Mouse (Mus musculus) stomach, embryonic 16.5 days (tissue): ENCODE measurements around the gene Rpf2. TPM values are rescaled to one million over a fixed set of nuclear protein-coding genes. Genes with fewer than 3 reads are reported as not detected.

Source experiments
- ATAC-seq: fragments of 200-750 bp; cut with Nextera tagmentation; 2 replicates; pipeline ENCODE4 v1.8.0; 2017; ENCODE audit warnings: moderate number of reproducible peaks, moderate TSS enrichment; ENCODE audit not compliant: insufficient read depth, low FRiP score
- H3K27ac ChIP-seq: fragments of 300-500 bp; sonication (generic); 2 replicates; pipeline ENCODE4 v1.5.1; 2014; ENCODE audit warnings: low read length
- H3K27me3 ChIP-seq: fragments of 300-500 bp; sonication (generic); 2 replicates; pipeline ENCODE4 v1.6.1; 2014; ENCODE audit warnings: low read length, control low read depth, mixed read lengths; ENCODE audit not compliant: control insufficient read depth, insufficient read depth
- H3K36me3 ChIP-seq: fragments of 300-500 bp; sonication (generic); 2 replicates; pipeline ENCODE4 v1.6.1; 2014; ENCODE audit warnings: low read length; ENCODE audit not compliant: control insufficient read depth, insufficient read depth
- H3K4me1 ChIP-seq: fragments of 300-500 bp; sonication (generic); 2 replicates; pipeline ENCODE4 v1.6.1; 2014; ENCODE audit warnings: low read length, control low read depth, mixed read lengths; ENCODE audit not compliant: control insufficient read depth, insufficient read depth
- H3K4me2 ChIP-seq: fragments of 300-500 bp; sonication (generic); 2 replicates; pipeline ENCODE4 v1.6.1; 2014; ENCODE audit warnings: low read depth, low read length, mixed read lengths
- H3K4me3 ChIP-seq: fragments of 300-500 bp; sonication (generic); replicated peaks from 2 replicates; pipeline ENCODE4 v1.5.1; 2014; ENCODE audit warnings: mild to moderate bottlenecking, low read length
- H3K9ac ChIP-seq: fragments of 300-500 bp; sonication (generic); 2 replicates; pipeline ENCODE4 v1.6.1; 2014; ENCODE audit warnings: low read length
- H3K9me3 ChIP-seq: fragments of 300-500 bp; sonication (generic); replicated peaks from 2 replicates; pipeline ENCODE4 v1.6.1; 2016; ENCODE audit warnings: low read length, control low read depth; ENCODE audit not compliant: control insufficient read depth
- WGBS: fragments of 180-500 bp; shearing (Covaris S2); extraction: QIAGEN DNeasy Blood & Tissue Kit; methylation state at CpG from one replicate; pipeline ENCODE4 v1.1.7; 2014; 5-methylcytosine and 5-hydroxymethylcytosine counted together
- polyA plus RNA-seq: library from polyadenylated mRNA; unstranded; fragments of >200 nt; fragmentation: Nextera tagmentation; extraction: Ambion mirVana; gene quantifications from 2 replicates; pipeline ENCODE4 v1.2.1, GENCODE M21; 2015

The Rpf2 gene
- polyA plus RNA-seq, 1 experiment from 2014 or later, result 55.3 TPM

DNA sequence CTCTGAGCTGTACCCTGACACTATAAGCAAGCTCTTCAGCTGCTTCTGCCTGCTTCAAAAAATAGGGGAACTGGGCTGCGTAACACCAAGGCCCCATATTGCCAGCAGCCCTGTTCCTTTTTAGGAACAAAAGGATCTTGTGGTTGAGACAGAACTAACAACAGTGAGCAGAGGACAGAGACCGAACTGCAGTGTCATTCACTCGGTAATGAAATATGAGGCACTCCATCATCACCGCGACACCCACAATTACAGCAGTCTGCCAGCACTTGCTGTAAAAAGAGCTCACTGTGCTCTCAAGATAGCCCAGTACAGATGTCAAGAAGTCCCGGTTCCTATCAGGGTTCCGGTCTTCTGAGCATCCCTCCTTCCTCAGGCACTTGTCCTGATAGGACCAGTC lies 29.2 kb upstream of the Rpf2 start:
- Histone ChIP-seq H3K4me3 (no peak overlapping the region), H3K4me2 (no peak overlapping the region), H3K9ac (no peak overlapping the region), H3K36me3 (no peaks in the 10 kb centered on the region), H3K27ac (no peak overlapping the region), H3K4me1 (peaks cover 3% of the 10 kb centered on the region; the same call in 1 of the 2 replicates), H3K9me3 (no peaks in the 10 kb centered on the region), H3K27me3 (no peaks in the 10 kb centered on the region)
- 58% methylated on average over 7 of the region's 7 CpGs for whole genome bisulfite sequencing
- no peak for ATAC-seq

DNA sequence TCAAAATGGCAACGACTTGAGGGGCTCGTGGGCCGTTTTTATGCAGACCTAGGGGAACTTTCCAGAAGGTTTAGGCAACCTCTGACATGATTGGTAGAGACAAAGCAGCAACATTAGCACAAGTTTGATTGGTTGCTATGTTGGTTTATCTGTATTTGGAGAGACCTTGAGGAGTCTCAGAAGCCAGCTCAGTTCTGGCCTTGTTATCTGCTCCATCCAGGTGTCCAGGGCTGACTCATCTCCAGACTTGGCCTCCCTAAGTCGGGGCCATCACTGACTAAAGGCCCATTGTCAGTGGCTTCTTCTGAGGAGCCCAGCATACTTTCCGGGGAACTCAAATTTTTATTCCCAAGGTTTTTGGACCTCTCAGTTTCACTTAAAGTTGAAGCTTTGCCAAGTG lies 27.1 kb upstream of the Rpf2 start:
- Histone ChIP-seq H3K4me1 (peaks cover 3% of the 10 kb centered on the region; the same call in 1 of the 2 replicates), H3K9me3 (no peaks in the 10 kb centered on the region), H3K9ac (no peak overlapping the region), H3K4me3 (no peak overlapping the region), H3K27me3 (no peaks in the 10 kb centered on the region), H3K36me3 (no peaks in the 10 kb centered on the region), H3K4me2 (no peak overlapping the region), H3K27ac (no peak overlapping the region)
- ATAC-seq, result 0 out of 2 replicates have a peak, but pooled peaks have one; percentile 69
- 73% methylated on average over 5 of the region's 5 CpGs for WGBS

DNA sequence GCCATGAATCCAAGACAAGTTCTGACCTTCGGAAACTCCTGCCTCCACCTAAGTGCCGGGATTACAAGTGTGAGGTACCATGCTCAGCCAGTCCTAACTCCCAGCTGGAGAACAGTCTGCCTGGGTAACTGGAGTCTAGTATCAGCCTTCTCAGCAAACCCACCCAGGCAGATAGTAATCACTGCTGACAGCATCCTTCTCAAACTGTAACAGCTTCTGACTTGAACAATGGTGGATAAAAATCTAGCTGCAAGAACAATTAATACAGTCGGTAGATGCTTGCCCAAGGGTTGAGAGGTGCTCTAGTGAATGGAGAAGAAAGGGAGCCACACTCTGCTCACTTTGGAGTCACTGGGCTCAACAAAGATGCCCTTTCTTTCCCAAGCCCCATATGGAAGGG lies 24.4 kb upstream of the Rpf2 start:
- Histone ChIP-seq H3K4me3 (no peak overlapping the region), H3K27me3 (no peaks in the 10 kb centered on the region), H3K27ac (no peak overlapping the region), H3K36me3 (no peaks in the 10 kb centered on the region), H3K4me1 (no peaks in the 10 kb centered on the region), H3K9me3 (no peaks in the 10 kb centered on the region), H3K9ac (no peak overlapping the region), H3K4me2 (no peak overlapping the region)
- no peak for ATAC-seq
- 89% methylated on average over 3 of the region's 3 CpGs for WGBS

DNA sequence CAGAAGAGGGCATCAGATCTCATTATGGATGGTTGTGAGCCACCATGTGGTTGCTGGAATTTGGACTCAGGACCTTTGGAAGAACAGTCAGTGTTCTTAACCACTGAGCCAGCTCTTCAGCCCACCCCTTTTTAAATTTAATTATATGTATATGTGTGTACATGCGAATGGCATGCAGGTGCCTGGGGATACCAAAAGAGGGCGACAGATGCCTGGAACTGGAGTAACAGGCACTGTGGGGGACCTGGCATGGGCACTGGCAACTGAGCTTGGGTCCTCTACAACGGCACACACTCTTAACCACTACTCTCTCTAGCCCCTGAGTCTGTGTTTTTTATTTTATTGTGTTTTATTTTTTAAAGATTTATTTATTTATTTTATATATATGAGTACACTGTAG lies 18.1 kb upstream of the Rpf2 start:
- Histone ChIP-seq H3K9ac (no peak overlapping the region), H3K9me3 (no peaks in the 10 kb centered on the region; the same call in 1 of the 2 replicates), H3K27me3 (no peaks in the 10 kb centered on the region), H3K4me1 (no peaks in the 10 kb centered on the region; the same call in 1 of the 2 replicates), H3K27ac (no peak overlapping the region), H3K36me3 (no peaks in the 10 kb centered on the region), H3K4me3 (no peak overlapping the region), H3K4me2 (no peak overlapping the region)
- no peak for ATAC-seq
- WGBS, result 90% methylated on average over 3 of the region's 3 CpGs

DNA sequence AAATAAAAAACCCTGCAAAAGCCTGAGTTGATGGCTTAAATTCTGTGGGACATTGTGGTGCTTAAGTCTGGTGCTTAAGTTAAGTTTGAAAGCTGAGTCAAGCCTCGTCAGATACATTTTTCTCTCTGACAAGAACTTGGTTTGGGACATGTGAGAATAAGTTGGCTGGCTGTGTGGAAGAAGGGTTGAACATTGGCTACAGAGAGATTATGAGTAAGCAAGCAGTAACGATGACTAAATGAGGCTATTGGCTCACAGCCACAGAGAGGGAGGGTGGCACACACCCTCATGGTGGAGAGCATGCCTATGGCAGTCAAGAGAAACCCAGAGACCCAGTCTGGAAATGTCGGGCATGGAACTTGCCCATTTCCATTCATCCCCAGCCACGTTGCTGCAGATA lies 16.9 kb upstream of the Rpf2 start:
- H3K4me3 ChIP-seq, result no peak overlapping the region
- H3K27ac ChIP-seq, result no peak overlapping the region
- H3K4me1 ChIP-seq, result peaks cover 6% of the 10 kb centered on the region; the same call in 1 of the 2 replicates
- no peaks in the 10 kb centered on the region for H3K36me3 ChIP-seq
- no peaks in the 10 kb centered on the region; the same call in 1 of the 2 replicates for H3K9me3 ChIP-seq
- ATAC-seq, result no peak
- H3K27me3 ChIP-seq, result no peaks in the 10 kb centered on the region
- H3K9ac ChIP-seq, result no peak overlapping the region
- H3K4me2 ChIP-seq, result no peak overlapping the region
- 76% methylated on average over 4 of the region's 4 CpGs for WGBS

DNA sequence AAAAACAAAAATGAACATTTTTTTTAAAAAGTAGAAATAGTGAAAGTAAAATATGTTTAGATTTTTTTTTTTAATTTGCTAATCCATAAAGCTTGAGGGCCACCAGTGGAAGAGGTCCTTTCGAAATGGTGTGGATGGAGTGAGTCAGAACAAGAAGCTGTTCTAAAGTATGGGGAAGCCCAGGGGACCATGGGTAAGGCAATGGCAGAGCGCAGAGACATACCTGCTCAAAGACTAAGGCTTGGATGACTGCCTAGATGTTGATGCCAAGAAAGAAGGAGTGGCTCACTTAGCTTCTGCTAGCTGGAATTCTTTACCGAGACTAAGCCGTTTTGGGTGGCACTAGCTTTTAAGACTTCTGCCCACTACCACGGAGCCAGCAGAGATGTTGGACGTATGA lies 15.4 kb upstream of the Rpf2 start:
- Histone ChIP-seq H3K4me2 (no peak overlapping the region), H3K27me3 (no peaks in the 10 kb centered on the region), H3K36me3 (no peaks in the 10 kb centered on the region), H3K9me3 (no peaks in the 10 kb centered on the region; the same call in 1 of the 2 replicates), H3K4me3 (no peak overlapping the region), H3K27ac (no peak overlapping the region), H3K4me1 (peaks cover 6% of the 10 kb centered on the region; the same call in 1 of the 2 replicates), H3K9ac (no peak overlapping the region)
- 86% methylated on average over 6 of the region's 6 CpGs for WGBS
- ATAC-seq, result no peak

DNA sequence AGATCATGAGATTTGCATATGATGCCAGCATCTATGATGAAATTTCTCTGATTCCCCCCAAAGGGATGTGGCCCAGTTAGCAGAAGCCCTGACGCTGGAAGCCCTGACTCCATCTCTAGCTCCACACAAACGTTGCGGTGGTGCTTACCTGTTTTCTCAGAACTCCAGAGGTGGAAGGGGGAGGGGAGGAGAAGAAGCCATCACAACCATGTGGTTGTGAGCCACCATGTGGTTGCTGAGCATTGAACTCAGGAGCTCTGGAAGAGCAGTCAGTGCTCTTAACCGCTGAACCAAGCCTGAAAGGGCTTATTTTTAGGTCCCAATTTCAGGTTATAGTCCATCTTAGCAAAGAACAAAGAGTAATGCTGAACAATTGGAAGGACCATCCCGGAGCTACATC lies 13.5 kb upstream of the Rpf2 start:
- Histone ChIP-seq H3K27me3 (no peaks in the 10 kb centered on the region), H3K36me3 (no peaks in the 10 kb centered on the region), H3K4me3 (no peak overlapping the region), H3K4me2 (no peak overlapping the region), H3K9ac (no peak overlapping the region), H3K27ac (no peak overlapping the region), H3K9me3 (no peaks in the 10 kb centered on the region; the same call in 1 of the 2 replicates), H3K4me1 (peaks cover 10% of the 10 kb centered on the region; the same call in 1 of the 2 replicates)
- 53% methylated on average over 5 of the region's 5 CpGs for WGBS
- ATAC-seq, result no peak

DNA sequence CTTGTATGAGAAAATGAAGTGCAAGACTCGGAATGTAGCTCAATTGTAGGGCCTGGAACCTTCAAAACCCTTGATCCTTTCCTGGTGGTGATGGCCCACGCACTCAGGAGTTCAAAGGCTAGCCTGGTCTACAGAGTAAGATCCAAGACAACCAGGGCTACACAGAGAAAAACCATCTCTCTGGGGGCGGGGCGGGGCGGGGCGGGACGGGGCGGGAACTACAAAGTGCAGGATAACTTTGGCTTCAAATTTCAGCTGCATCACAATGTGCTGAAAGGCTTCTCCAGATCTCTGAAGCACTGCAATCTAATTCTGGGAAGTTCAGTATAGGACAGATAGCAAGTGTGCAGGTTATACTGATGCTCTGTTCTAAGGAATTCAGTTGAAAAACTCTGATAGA lies 12.7 kb upstream of the Rpf2 start:
- ATAC-seq, result no peak
- Histone ChIP-seq H3K4me3 (no peak overlapping the region), H3K27me3 (no peaks in the 10 kb centered on the region), H3K9ac (no peak overlapping the region), H3K4me1 (peaks cover 10% of the 10 kb centered on the region; the same call in 1 of the 2 replicates), H3K27ac (no peak overlapping the region), H3K36me3 (no peaks in the 10 kb centered on the region), H3K4me2 (no peak overlapping the region), H3K9me3 (no peaks in the 10 kb centered on the region)
- 17% methylated on average over 8 of the region's 8 CpGs for WGBS

DNA sequence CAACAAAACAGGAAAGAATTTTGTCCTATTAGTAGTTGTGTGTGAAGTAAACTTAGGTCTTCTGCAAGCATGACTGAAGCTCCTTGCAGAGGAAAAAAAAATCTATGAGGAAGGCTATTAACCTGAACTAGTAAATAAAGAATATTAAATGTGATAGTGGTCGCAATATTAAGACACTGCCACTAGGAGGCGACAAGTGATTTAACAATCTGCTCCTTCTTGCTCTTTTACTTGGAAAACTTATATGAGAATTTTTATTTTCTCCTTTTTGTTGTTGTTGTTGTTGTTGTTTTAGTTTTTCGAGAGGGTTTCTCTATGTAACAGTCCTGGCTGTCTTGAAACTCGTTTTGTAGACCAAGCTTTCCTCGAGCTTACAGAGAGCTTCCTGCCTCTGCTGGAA lies 12.1 kb upstream of the Rpf2 start:
- Histone ChIP-seq H3K27me3 (no peaks in the 10 kb centered on the region), H3K4me2 (peak overlapping the region; percentile 84), H3K4me1 (peaks cover 10% of the 10 kb centered on the region; the same call in 1 of the 2 replicates), H3K4me3 (no peak overlapping the region), H3K27ac (peak overlapping the region; percentile 98), H3K36me3 (0 out of 2 replicates have a peak, but pooled peaks cover 3% of the 10 kb centered on the region), H3K9me3 (no peaks in the 10 kb centered on the region), H3K9ac (no peak overlapping the region)
- ATAC-seq, result no peak
- 3% methylated on average over 5 of the region's 5 CpGs for WGBS
